Comparison of ENCODE assay signal across 19 mouse cellular contexts in genomic region chr14:71113198-71113597, GRCm38 (mm10).
"Had no signal": no experiment of that assay in that cellular context is flagged by ENCODE, and none has a peak within 500 bp of the region (broad histone marks: within the 10 kb centered on the region; RNA-seq: fewer than 3 reads in every experiment).

No protein-coding gene starts in this region.

- H3K9ac ChIP-seq: liver, embryonic 15.5 days; lung, embryonic 15.5 days; neural tube, embryonic 12.5 days; neural tube, embryonic 15.5 days had no signal

- H3K9me3 ChIP-seq: liver, embryonic 15.5 days; lung, embryonic 15.5 days; neural tube, embryonic 12.5 days; neural tube, embryonic 15.5 days had no signal

- H3K27me3 ChIP-seq: liver, embryonic 15.5 days; lung, embryonic 15.5 days; neural tube, embryonic 12.5 days; neural tube, embryonic 15.5 days had no signal

- H3K4me1 ChIP-seq: liver, embryonic 15.5 days; lung, embryonic 15.5 days; neural tube, embryonic 12.5 days had no signal

- H3K36me3 ChIP-seq: liver, embryonic 15.5 days; lung, embryonic 15.5 days; neural tube, embryonic 12.5 days; neural tube, embryonic 15.5 days had no signal

- DNase-seq: kidney, adult 8-10 months; kidney, postnatal 14 days; kidney, postnatal 4 days; layer of hippocampus, adult 9-11 months; lung, adult 18-20 months; lung, postnatal 10 days; lung, postnatal 36 days; midbrain, embryonic 14.5 days; right cerebral cortex, adult 18-20 months; right cerebral cortex, postnatal 14 days; right cerebral cortex, postnatal 4 days; thymus, adult 2 months; thymus, postnatal 14 days had no signal

- H3K4me3 ChIP-seq: liver, embryonic 15.5 days; lung, embryonic 15.5 days; neural tube, embryonic 12.5 days; neural tube, embryonic 15.5 days had no signal

- H3K4me2 ChIP-seq: liver, embryonic 15.5 days; lung, embryonic 15.5 days; midbrain, embryonic 11.5 days; neural tube, embryonic 12.5 days; neural tube, embryonic 15.5 days had no signal

- H3K27ac ChIP-seq: liver, embryonic 15.5 days; lung, embryonic 15.5 days; neural tube, embryonic 12.5 days; neural tube, embryonic 15.5 days; stomach, postnatal 0 days had no signal
